In genomic region chr12:82920146-82920545, GRCm38 (mm10) we compare ENCODE assay signal across 17 mouse cellular contexts.
DNase-seq lines count a peak whose midpoint lies in the region; ATAC-seq lines count a peak whose summit lies in the region.
"Had no signal": no experiment of that assay in that cellular context is flagged by ENCODE, and none has a peak within 500 bp of the region (broad histone marks: within the 10 kb centered on the region; RNA-seq: fewer than 3 reads in every experiment).

No protein-coding gene starts in this region.

- H3K9me3 ChIP-seq in forebrain, embryonic 10.5 days, result no peaks in the 10 kb centered on the region
- H3K9me3 ChIP-seq in forebrain, embryonic 13.5 days (replicated peaks), result no peaks in the 10 kb centered on the region
- no peaks in the 10 kb centered on the region for H3K9me3 ChIP-seq in kidney, embryonic 15.5 days (replicated peaks)
- no peaks in the 10 kb centered on the region for H3K9me3 ChIP-seq in kidney, embryonic 14.5 days (ENCODE audit: control insufficient read depth, low read length)
- no peaks in the 10 kb centered on the region for H3K9me3 ChIP-seq in midbrain, embryonic 13.5 days
- no peaks in the 10 kb centered on the region for H3K9me3 ChIP-seq in midbrain, embryonic 16.5 days (replicated peaks; ENCODE audit: control insufficient read depth, low read length, poor library complexity, severe bottlenecking)
- H3K9me3 ChIP-seq in limb, embryonic 10.5 days (replicated peaks), result no peaks in the 10 kb centered on the region
- H3K9me3 ChIP-seq: lung, embryonic 15.5 days; neural tube, embryonic 13.5 days; stomach, embryonic 15.5 days had no signal

- H3K27me3 ChIP-seq in forebrain, embryonic 10.5 days (ENCODE audit: poor library complexity, severe bottlenecking), result no peaks in the 10 kb centered on the region
- no peaks in the 10 kb centered on the region for H3K27me3 ChIP-seq in forebrain, embryonic 13.5 days
- no peaks in the 10 kb centered on the region for H3K27me3 ChIP-seq in kidney, embryonic 15.5 days
- H3K27me3 ChIP-seq in kidney, embryonic 14.5 days (ENCODE audit: control insufficient read depth, insufficient read depth, low read length), result no peaks in the 10 kb centered on the region
- H3K27me3 ChIP-seq in midbrain, embryonic 13.5 days, result no peaks in the 10 kb centered on the region
- no peaks in the 10 kb centered on the region for H3K27me3 ChIP-seq in midbrain, embryonic 16.5 days (ENCODE audit: control insufficient read depth, insufficient read depth, low read depth, low read length)
- H3K27me3 ChIP-seq in limb, embryonic 10.5 days (ENCODE audit: low read depth, poor library complexity, severe bottlenecking), result no peaks in the 10 kb centered on the region
- H3K27me3 ChIP-seq: CH12.LX; lung, embryonic 15.5 days; neural tube, embryonic 13.5 days; stomach, embryonic 15.5 days had no signal

- no peak overlapping the region for H3K4me3 ChIP-seq in forebrain, embryonic 10.5 days
- no peak overlapping the region for H3K4me3 ChIP-seq in forebrain, embryonic 13.5 days
- no peak overlapping the region for H3K4me3 ChIP-seq in kidney, embryonic 15.5 days (replicated peaks)
- no peak overlapping the region for H3K4me3 ChIP-seq in kidney, embryonic 14.5 days (ENCODE audit: low read length)
- no peak overlapping the region for H3K4me3 ChIP-seq in midbrain, embryonic 13.5 days (replicated peaks)
- no peak overlapping the region for H3K4me3 ChIP-seq in midbrain, embryonic 16.5 days (ENCODE audit: low read depth, low read length)
- H3K4me3 ChIP-seq in limb, embryonic 10.5 days, result no peak overlapping the region
- H3K4me3 ChIP-seq: heart, adult 2 months; lung, embryonic 15.5 days; neural tube, embryonic 13.5 days; stomach, embryonic 15.5 days had no signal

- peaks cover 12% of the 10 kb centered on the region for H3K4me1 ChIP-seq in forebrain, embryonic 10.5 days
- H3K4me1 ChIP-seq in forebrain, embryonic 13.5 days, result no peaks in the 10 kb centered on the region
- H3K4me1 ChIP-seq in kidney, embryonic 15.5 days, result peaks cover 10% of the 10 kb centered on the region
- H3K4me1 ChIP-seq in kidney, embryonic 14.5 days (ENCODE audit: control insufficient read depth, insufficient read depth, low read length), result no peaks in the 10 kb centered on the region
- peaks cover 3% of the 10 kb centered on the region; the same call in 1 of the 2 replicates for H3K4me1 ChIP-seq in midbrain, embryonic 13.5 days (replicated peaks)
- H3K4me1 ChIP-seq in midbrain, embryonic 16.5 days (ENCODE audit: control insufficient read depth, insufficient read depth, low read length), result 0 out of 2 replicates have a peak, but pooled peaks cover 2% of the 10 kb centered on the region
- H3K4me1 ChIP-seq in limb, embryonic 10.5 days, result no peaks in the 10 kb centered on the region
- H3K4me1 ChIP-seq: lung, embryonic 15.5 days; stomach, embryonic 15.5 days had no signal

- ATAC-seq in forebrain, embryonic 13.5 days, result no peak
- ATAC-seq in kidney, embryonic 15.5 days (replicated peaks; ENCODE audit: low FRiP score), result no peak
- ATAC-seq in kidney, embryonic 14.5 days (ENCODE audit: low FRiP score, low TSS enrichment), result no peak
- ATAC-seq in midbrain, embryonic 13.5 days, result no peak
- no peak for ATAC-seq in midbrain, embryonic 16.5 days

- no peak overlapping the region for H3K4me2 ChIP-seq in forebrain, embryonic 13.5 days
- no peak overlapping the region for H3K4me2 ChIP-seq in kidney, embryonic 15.5 days
- no peak overlapping the region for H3K4me2 ChIP-seq in kidney, embryonic 14.5 days (replicated peaks; ENCODE audit: low read depth, low read length)
- H3K4me2 ChIP-seq in midbrain, embryonic 13.5 days (replicated peaks), result no peak overlapping the region
- no peak overlapping the region for H3K4me2 ChIP-seq in midbrain, embryonic 16.5 days (ENCODE audit: low read length)
- H3K4me2 ChIP-seq: liver, embryonic 11.5 days; lung, embryonic 15.5 days; neural tube, embryonic 13.5 days; stomach, embryonic 15.5 days had no signal

- H3K9ac ChIP-seq in forebrain, embryonic 13.5 days, result no peak overlapping the region
- no peak overlapping the region for H3K9ac ChIP-seq in kidney, embryonic 15.5 days
- no peak overlapping the region for H3K9ac ChIP-seq in kidney, embryonic 14.5 days (ENCODE audit: low read depth, low read length)
- H3K9ac ChIP-seq in midbrain, embryonic 13.5 days (replicated peaks), result no peak overlapping the region
- H3K9ac ChIP-seq in midbrain, embryonic 16.5 days (ENCODE audit: low read depth, low read length), result no peak overlapping the region
- H3K9ac ChIP-seq: lung, embryonic 15.5 days; neural tube, embryonic 13.5 days; stomach, embryonic 15.5 days had no signal

- H3K36me3 ChIP-seq in forebrain, embryonic 10.5 days (replicated peaks), result no peaks in the 10 kb centered on the region
- no peaks in the 10 kb centered on the region for H3K36me3 ChIP-seq in forebrain, embryonic 13.5 days (ENCODE audit: poor library complexity, severe bottlenecking)
- no peaks in the 10 kb centered on the region for H3K36me3 ChIP-seq in kidney, embryonic 15.5 days
- H3K36me3 ChIP-seq in kidney, embryonic 14.5 days (ENCODE audit: control insufficient read depth, insufficient read depth, low read length), result no peaks in the 10 kb centered on the region
- no peaks in the 10 kb centered on the region for H3K36me3 ChIP-seq in midbrain, embryonic 13.5 days
- H3K36me3 ChIP-seq in midbrain, embryonic 16.5 days (ENCODE audit: control insufficient read depth, insufficient read depth, low read length), result no peaks in the 10 kb centered on the region
- H3K36me3 ChIP-seq in limb, embryonic 10.5 days, result no peaks in the 10 kb centered on the region
- H3K36me3 ChIP-seq: lung, embryonic 15.5 days; neural tube, embryonic 13.5 days; stomach, embryonic 15.5 days had no signal

- no peak for DNase-seq in forebrain, embryonic 10.5 days (ENCODE audit: extremely low spot score, low spot score)
- DNase-seq in limb, embryonic 10.5 days (ENCODE audit: low spot score), result no peak
- no peak for DNase-seq in layer of hippocampus, postnatal 10 days (ENCODE audit: low spot score in 2 of 2)
- DNase-seq: adrenal gland, postnatal 10 days; cerebellum, adult 11-12 months; heart, adult 2 months; heart, postnatal 36 days had no signal

- peak overlapping the region; percentile 73 for H3K27ac ChIP-seq in forebrain, embryonic 10.5 days
- H3K27ac ChIP-seq in forebrain, embryonic 13.5 days, result no peak overlapping the region
- H3K27ac ChIP-seq in kidney, embryonic 15.5 days, result peak overlapping the region; percentile 70
- H3K27ac ChIP-seq in kidney, embryonic 14.5 days (ENCODE audit: low read depth, low read length), result no peak overlapping the region
- peak overlapping the region; percentile 37; the same call in 1 of the 2 replicates for H3K27ac ChIP-seq in midbrain, embryonic 13.5 days
- no peak overlapping the region for H3K27ac ChIP-seq in midbrain, embryonic 16.5 days (ENCODE audit: low read length)
- peak overlapping the region; percentile 19; the same call in 1 of the 2 replicates for H3K27ac ChIP-seq in limb, embryonic 10.5 days
- H3K27ac ChIP-seq: heart, adult 2 months; lung, embryonic 15.5 days; neural tube, embryonic 13.5 days; stomach, embryonic 15.5 days had no signal

- WGBS in forebrain, embryonic 10.5 days, result 54% methylated on average over 2 of the region's 2 CpGs
- WGBS in forebrain, embryonic 13.5 days, result 43% methylated on average over 2 of the region's 2 CpGs
- WGBS in kidney, embryonic 15.5 days, result 36% methylated on average over 2 of the region's 2 CpGs
- WGBS in kidney, embryonic 14.5 days, result 45% methylated on average over 2 of the region's 2 CpGs
- 45% methylated on average over 2 of the region's 2 CpGs for WGBS in midbrain, embryonic 13.5 days
- 27% methylated on average over 2 of the region's 2 CpGs for WGBS in midbrain, embryonic 16.5 days
- WGBS in limb, embryonic 10.5 days, result 74% methylated on average over 2 of the region's 2 CpGs

Comparison
In these comparisons a context has a peak if more than half of its experiments do, and no peak if none do; other contexts are left out.
1. H3K27ac ChIP-seq: peak in forebrain, embryonic 10.5 days (single experiment), kidney, embryonic 15.5 days (single experiment), midbrain, embryonic 13.5 days (single experiment) and limb, embryonic 10.5 days (single experiment); none in forebrain, embryonic 13.5 days (single experiment), kidney, embryonic 14.5 days (single experiment) and midbrain, embryonic 16.5 days (single experiment).